Mouse (Mus musculus) spleen, embryonic (tissue): ENCODE measurements around the gene Tbc1d8.

Source experiments
- CTCF ChIA-PET: fragments of 350-600 bp; sonication (Branson Sonifier 250); formaldehyde crosslinking; loops from one replicate; lab custom pipeline; 2022; lab: Charles Lee

The Tbc1d8 gene

GRCm38 (mm10) chr1:39396347-39396746 is 82.2 kb downstream of the Tbc1d8 start:
- CTCF ChIA-PET: no interaction called here

- CTCF ChIA-PET: no interaction called here
Observed at GRCm38 (mm10) chr1:39394650-39395049, 83.9 kb downstream of the Tbc1d8 start.

DNA sequence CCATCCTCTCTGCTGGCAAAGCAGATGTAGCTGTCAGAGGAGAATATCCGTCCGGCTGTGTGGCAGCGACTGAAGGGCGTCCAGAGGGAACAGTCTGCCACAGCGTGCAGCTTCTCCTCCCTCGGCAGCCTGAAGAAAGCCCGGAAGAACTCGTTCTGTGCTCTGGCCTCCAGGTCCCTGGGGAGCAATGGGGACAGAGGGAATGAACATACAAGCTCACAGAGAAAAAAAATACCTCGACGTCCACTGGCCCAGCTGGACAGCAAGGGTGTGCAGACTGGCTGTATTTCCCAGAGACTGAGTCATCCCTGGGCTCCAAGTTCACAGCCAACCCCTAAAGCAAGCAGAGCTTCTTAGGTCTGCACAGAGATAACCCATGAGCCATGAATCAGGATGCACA is 84.5 kb downstream of the Tbc1d8 start:
- CTCF ChIA-PET: no interaction called here

DNA sequence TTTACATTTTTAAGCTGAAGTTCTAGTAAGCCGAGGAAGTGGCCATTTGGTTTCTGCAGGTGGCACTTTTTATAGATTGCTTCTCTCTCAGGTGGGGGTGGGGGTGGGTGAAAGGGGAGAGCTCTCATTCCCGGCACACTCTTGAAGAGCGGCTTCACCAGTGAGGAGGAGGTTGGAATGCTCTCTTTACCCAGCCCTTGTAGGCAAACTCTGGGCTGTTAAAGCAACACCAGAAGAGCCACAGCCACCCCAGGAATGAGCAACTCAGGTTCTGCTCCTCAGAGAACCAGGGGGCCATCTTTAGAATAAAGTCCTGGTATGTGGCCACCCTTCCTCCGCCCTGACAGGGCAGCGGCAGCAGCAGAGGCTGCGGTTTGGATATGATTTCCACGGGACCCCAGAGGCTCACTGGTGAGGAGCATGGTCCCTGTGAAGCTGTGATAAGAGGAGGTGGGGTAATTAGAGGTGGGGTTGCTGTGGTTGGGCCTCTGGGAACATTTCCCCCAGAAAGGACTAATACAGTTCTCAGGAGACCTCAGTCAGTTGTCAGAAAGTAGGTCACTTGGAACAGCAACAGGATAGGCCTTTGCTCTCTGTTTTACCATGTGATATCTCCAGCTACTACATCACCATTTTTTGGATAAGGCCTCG is 85.2 kb downstream of the Tbc1d8 start:
- CTCF ChIA-PET: interaction anchor here (0.7 kb wide), 1 partner anchor 111 kb away, joined by 3 read pairs; no protein-coding TSS in a partner anchor

DNA sequence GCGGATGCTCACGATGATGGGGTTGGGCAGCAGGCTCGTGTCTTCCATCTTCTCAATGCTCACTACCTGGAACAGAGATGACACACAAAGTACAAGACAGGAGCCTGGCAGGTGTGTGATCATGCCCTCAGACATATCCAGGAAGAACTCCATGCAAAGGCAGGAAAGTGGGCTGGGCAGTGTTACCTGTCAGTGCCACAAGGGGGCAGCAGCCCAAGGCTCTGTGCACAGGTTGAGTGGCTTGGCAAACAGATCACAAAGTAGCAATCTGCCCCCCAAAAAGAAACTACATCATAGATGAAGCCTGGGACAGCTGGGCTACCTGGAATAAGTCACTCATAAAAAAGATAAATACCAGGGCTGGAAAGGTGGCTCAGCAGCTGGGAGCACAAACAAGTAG is 86.4 kb downstream of the Tbc1d8 start:
- CTCF ChIA-PET: interaction anchor here (0.5 to 0.7 kb wide), 2 partner anchors 126 to 1409 kb away, joined by 3 to 4 read pairs; no protein-coding TSS in a partner anchor

DNA sequence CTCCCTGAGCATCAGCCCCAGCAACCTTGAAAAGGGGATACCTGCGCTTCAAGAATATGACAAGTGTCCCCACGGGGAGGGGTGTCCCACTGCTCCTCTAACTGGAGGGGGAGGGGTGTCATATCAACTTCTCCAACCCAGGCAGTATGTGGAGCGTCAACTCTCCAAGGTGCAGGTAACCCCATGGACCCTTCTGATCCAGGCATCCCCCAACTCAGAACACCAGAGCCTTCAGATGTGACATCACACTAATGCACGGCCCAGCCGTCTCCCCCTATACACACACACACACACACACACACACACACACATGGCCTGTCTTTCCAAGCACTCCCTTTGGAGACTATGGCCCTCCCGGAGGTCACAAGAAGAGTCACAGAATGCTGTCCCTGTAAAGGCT is 86.9 kb downstream of the Tbc1d8 start:
- CTCF ChIA-PET: interaction anchor here (0.7 kb wide), 1 partner anchor 1409 kb away, joined by 4 read pairs; no protein-coding TSS in a partner anchor

GRCm38 (mm10) chr1:39389338-39389737 is 89.2 kb downstream of the Tbc1d8 start:
- CTCF ChIA-PET: no interaction called here

DNA sequence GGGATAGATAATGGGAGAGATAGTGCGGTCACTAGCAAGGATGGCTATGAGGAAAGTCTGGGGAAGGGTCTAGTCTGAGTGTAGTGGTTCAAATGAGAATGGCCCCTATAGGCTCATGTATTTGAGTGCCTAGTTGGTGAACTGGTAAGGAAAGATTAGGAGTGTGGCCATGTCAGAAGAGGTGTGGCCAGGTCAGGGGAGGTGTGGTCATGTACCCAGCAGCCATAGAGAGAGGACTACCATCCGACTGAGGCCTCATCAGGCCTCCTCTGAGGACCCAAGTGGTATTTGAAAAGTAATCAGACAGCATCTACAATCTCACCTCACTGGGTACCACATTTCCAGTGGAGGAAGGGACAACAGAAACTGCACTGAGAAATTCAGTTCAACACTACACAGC is 90.4 kb downstream of the Tbc1d8 start:
- CTCF ChIA-PET: no interaction called here

- CTCF ChIA-PET: no interaction called here
Observed at GRCm38 (mm10) chr1:39387497-39387896, 91.1 kb downstream of the Tbc1d8 start.

- CTCF ChIA-PET: no interaction called here
Observed at GRCm38 (mm10) chr1:39386456-39386855, 92.1 kb downstream of the Tbc1d8 start.

GRCm38 (mm10) chr1:39384914-39385313 is 93.6 kb downstream of the Tbc1d8 start:
- CTCF ChIA-PET: no interaction called here

DNA sequence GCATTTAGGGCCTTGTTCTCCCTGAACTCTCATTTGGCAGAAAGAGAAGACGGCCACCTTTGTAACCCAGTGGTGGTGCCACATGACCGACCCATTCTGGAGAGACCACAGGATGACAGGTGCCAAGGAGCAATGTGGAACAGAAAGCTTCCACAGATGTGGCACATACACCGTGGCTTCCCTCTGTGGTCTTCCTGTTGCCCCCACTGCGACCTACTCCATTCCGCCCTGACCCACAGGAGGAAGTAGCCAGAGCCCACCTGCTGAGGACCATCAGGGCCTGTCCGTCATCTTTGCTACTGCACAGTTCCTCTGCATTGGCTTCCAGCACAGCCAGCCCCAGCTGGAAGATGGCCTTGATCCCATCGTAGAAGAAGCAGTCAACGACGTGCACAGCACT is 97.5 kb downstream of the Tbc1d8 start:
- CTCF ChIA-PET: no interaction called here

- CTCF ChIA-PET: no interaction called here
Observed at GRCm38 (mm10) chr1:39379021-39379420, 99.5 kb downstream of the Tbc1d8 start.

GRCm38 (mm10) chr1:39378540-39378939 is 100.0 kb downstream of the Tbc1d8 start:
- CTCF ChIA-PET: no interaction called here

DNA sequence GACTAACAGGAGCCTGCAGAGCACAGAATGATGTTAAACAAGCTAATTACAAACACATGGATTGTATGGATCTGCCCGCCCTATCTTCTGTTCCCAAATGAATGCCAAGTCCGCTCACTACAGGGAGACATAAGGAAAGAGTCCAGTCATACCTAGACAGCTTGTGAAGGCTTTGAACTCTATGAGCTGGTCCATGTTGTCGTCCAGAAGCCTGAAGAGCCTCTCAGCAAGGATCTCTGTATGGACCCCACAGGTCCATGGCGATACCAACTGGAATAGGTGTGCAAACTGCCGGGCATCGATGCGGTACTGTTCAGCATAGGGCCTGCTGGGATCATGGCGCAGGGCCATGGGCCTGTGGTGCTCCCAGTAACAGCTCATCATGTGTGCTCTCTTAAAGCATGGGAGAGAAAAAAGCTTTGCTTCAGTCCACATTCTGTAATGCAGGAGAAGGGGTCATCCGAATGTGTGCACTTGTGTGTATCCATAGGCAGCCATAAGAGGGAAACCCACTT is 101.8 kb downstream of the Tbc1d8 start:
- CTCF ChIA-PET: no interaction called here

DNA sequence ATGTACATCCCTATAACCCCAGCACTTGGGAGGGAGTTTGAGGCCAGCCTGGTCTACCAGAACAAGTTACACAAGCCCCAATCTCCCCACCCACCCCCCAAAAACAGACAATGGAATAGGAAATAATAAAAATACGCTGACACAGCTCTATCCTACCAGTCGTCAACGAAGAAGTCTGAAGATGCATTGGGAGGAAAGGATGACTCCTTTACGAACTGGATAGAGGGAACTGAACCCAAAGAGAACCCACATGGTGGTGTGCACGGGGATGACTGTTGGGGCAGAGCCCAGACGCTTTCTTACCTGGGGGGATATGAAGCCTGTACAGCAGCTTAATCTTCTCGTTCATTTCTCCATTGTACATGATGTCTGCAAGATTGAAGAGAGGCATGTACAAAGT is 102.4 kb downstream of the Tbc1d8 start:
- CTCF ChIA-PET: no interaction called here

DNA sequence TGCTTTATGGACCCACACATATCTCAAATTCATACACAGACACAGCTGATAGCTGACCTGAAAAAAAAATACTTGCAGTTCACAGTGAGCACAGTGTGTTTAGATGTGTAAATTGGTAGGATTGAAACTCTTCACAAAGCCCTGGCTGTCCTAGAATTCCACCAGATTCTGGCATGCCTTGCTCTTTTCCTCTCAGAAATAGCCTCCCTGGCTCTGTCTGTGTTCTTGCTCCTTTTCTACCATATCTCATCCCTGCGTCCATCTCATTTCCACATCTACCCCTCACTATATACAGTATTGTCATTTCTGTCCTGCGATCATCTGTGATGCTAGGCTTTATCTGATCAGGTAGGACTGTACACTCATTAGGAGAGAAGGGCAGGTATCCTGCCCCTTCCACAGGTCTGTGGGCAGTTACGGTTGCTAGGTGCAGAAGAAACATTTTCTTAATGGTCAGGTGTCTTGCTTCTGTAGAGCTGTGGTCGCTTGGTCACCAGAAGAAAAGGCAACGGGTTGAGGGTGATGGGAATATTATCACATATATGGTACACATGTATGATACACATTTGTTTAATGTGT is 104.2 kb downstream of the Tbc1d8 start:
- CTCF ChIA-PET: no interaction called here

DNA sequence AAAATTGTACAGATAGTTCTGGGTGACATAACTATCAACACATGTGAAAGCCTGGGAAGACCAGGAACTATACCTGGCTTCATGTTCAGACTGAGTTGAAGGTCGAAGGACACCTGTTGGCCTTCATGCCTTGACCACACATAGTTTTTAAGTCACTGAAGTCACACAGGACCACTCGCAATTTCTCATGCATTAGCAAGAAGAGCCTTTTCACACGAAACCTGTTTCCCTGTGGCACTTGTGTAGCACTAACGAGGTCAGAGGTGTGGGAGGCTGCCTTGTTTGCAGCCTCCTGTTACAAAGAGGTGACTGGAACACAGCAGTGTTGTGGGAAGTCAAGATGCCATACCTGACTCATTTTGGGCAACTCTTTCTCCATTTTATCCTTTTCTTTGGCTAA is 105.2 kb downstream of the Tbc1d8 start:
- CTCF ChIA-PET: no interaction called here

GRCm38 (mm10) chr1:39372220-39372843 is 106.2 kb downstream of the Tbc1d8 start:
- CTCF ChIA-PET: no interaction called here

DNA sequence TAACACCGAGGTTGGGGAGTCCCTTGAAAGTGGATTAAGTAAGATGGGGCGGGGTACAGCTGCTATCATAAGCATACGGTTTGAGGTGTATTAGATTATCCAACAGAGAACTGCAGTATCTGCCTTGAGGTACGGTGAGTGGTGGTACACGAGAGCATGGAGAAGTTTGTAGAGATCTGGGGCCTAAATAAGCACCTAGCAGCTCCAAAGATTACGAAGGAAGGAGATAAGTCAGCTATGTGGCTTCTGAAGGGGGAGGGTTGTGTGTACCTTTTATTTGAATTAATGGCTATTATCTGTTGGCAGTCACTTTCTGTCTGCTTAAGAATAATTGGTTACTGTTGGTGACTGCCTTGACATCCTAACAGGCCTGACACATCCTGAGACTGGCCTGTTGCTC is 108.1 kb downstream of the Tbc1d8 start:
- CTCF ChIA-PET: interaction anchor here (0.6 kb wide), 1 partner anchor 372 kb away, joined by 5 read pairs; no protein-coding TSS in a partner anchor

- CTCF ChIA-PET: no interaction called here
Observed at GRCm38 (mm10) chr1:39368267-39368841, 110.2 kb downstream of the Tbc1d8 start.

GRCm38 (mm10) chr1:39367601-39368266 is 110.8 kb downstream of the Tbc1d8 start, which contains the start of gene Rpl31:
Gene Rpl31 (plus strand): TSS chr1:39367842.
- CTCF ChIA-PET: no interaction called here
